Mouse (Mus musculus) heart, embryonic 16.5 days (tissue): ENCODE results near the gene Ints7. TPM values are rescaled to one million over a fixed set of nuclear protein-coding genes. Genes with fewer than 3 reads are reported as not detected.

Experiments
- ATAC-seq: fragments of 200-750 bp; cut with Nextera tagmentation; replicated peaks from 2 replicates; pipeline ENCODE4 v1.8.0; 2017; ENCODE audit warnings: moderate number of reproducible peaks; ENCODE audit not compliant: insufficient read depth, low FRiP score; ENCODE audit errors: extremely low read depth
- H3K27ac ChIP-seq: fragments of 300-500 bp; sonication (generic); 2 replicates; pipeline ENCODE4 v1.5.1; 2014; ENCODE audit warnings: mild to moderate bottlenecking, low read length, control low read depth, moderate library complexity
- H3K27me3 ChIP-seq: fragments of 300-500 bp; sonication (generic); 2 replicates; pipeline ENCODE4 v1.6.1; 2014; ENCODE audit warnings: low read length, mixed read lengths; ENCODE audit not compliant: control insufficient read depth, insufficient read depth
- H3K36me3 ChIP-seq: fragments of 300-500 bp; sonication (generic); 2 replicates; pipeline ENCODE4 v1.6.1; 2014; ENCODE audit not compliant: control insufficient read depth, insufficient read depth
- H3K4me1 ChIP-seq: fragments of 300-500 bp; sonication (generic); 2 replicates; pipeline ENCODE4 v1.6.1; 2014; ENCODE audit warnings: low read length, mixed read lengths; ENCODE audit not compliant: control insufficient read depth, insufficient read depth
- H3K4me2 ChIP-seq: fragments of 300-500 bp; sonication (generic); 2 replicates; pipeline ENCODE4 v1.6.1; 2014; ENCODE audit warnings: low read depth, mild to moderate bottlenecking, control low read depth, low read length
- H3K4me3 ChIP-seq: fragments of 300-500 bp; sonication (generic); 2 replicates; pipeline ENCODE4 v1.5.1; 2014; ENCODE audit warnings: mild to moderate bottlenecking, control low read depth, low read length
- H3K9ac ChIP-seq: fragments of 300-500 bp; sonication (generic); 2 replicates; pipeline ENCODE4 v1.6.1; 2014; ENCODE audit warnings: low read length, control low read depth
- H3K9me3 ChIP-seq: fragments of 300-500 bp; sonication (generic); replicated peaks from 2 replicates; pipeline ENCODE4 v1.6.1; 2016; ENCODE audit warnings: low read length; ENCODE audit not compliant: control insufficient read depth
- WGBS: fragments of 180-500 bp; shearing (Covaris S2); extraction: QIAGEN DNeasy Blood & Tissue Kit; methylation state at CpG from one replicate; pipeline ENCODE4 v1.1.7; 2014; 5-methylcytosine and 5-hydroxymethylcytosine counted together
- polyA plus RNA-seq: library from polyadenylated mRNA; unstranded; fragments of >200 nt; fragmentation: Nextera tagmentation; extraction: Ambion mirVana; gene quantifications from 2 replicates; pipeline ENCODE4 v1.2.1, GENCODE M21; 2015

The Ints7 gene
- polyA plus RNA-seq, 1 experiment from 2014 or later = 35.4 TPM

DNA sequence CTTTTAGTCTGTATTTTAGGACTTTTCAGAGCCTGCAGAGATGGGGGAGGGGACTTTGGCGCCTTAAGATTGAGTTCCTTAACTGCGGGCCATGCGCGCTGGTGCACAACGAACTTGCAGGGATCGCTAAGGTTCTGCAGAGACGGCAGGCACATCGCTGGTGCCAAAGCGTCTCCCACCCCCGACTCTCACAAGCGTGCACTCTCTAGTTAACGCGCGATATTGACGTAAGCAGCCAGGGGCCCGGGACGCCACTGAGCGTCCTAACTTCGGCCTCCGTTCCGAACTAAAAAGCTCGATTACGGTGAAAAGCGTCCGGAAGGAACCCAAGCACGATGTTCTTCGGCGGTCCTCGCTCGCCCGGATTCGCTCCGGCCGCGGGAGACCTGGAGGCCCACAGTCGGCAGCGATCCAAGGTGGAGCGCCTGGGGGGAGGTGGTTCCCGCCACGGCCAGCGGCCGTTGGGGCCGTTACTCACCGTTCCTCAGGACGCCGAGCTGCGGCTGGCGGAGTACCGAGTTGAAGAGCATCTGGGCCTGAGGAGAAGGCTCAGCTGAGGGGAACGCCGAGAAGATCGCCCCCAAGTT lies 472 bp upstream of the Ints7 start:
- Histone ChIP-seq H3K9ac (peak overlapping the region; percentile 88), H3K4me2 (peak overlapping the region; percentile 75), H3K36me3 (0 out of 2 replicates have a peak, but pooled peaks cover 2% of the 10 kb centered on the region), H3K27me3 (no peaks in the 10 kb centered on the region), H3K4me3 (peak overlapping the region; percentile 94), H3K9me3 (no peaks in the 10 kb centered on the region; the same call in 1 of the 2 replicates), H3K27ac (peak overlapping the region; percentile 92), H3K4me1 (peaks cover 25% of the 10 kb centered on the region)
- under 1% methylated on average over 52 of the region's 52 CpGs for WGBS
- peak; percentile 19 for ATAC-seq

DNA sequence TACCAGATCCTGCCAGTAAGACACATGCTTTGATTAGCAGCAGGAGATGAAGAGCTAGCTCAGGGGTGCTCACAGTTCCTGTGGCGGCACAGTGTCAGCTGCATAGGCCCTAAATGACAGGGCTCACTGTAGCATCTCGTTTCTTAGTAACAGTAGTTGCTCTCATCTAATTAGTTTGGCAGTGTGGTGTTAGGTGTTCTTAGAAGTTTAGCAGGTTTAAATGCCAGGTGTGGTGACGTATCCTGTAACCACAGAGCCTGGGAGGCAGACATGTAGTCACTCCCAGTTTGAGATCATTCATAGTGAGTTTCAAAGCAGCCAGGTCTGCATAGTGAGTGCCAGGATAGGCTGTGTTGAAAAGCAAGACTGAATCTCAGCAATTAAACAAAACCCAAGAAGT lies 4.1 kb downstream of the Ints7 start:
- H3K9ac ChIP-seq = no peak overlapping the region
- WGBS = 85% methylated on average over 3 of the region's 3 CpGs
- no peaks in the 10 kb centered on the region for H3K27me3 ChIP-seq
- H3K4me3 ChIP-seq = no peak overlapping the region
- no peak for ATAC-seq
- H3K9me3 ChIP-seq = peaks cover 2% of the 10 kb centered on the region; the same call in 1 of the 2 replicates
- H3K4me1 ChIP-seq = peaks cover 19% of the 10 kb centered on the region
- H3K27ac ChIP-seq = no peak overlapping the region
- H3K36me3 ChIP-seq = peaks cover 22% of the 10 kb centered on the region
- H3K4me2 ChIP-seq = no peak overlapping the region

DNA sequence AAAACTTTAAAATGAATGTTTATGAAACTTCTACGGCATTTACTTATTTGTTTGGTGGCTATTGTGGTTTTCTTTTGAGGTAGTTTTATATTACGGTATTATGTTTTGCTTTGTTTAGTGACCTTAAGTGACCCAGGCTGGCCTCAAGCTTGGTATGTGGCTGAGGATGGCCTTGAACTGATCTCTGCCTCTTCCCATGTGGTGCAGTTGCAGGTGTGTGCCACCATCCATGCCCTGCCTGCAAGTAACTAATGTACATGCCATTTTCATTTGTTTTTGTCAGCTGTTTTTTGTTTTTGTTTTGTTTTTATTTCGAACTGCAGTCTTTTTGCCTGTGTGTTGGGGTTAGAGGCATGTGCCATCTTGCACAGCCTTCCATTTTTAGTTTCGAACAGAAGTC lies 6.2 kb downstream of the Ints7 start:
- Histone ChIP-seq H3K9me3 (peaks cover 2% of the 10 kb centered on the region; the same call in 1 of the 2 replicates), H3K4me3 (no peak overlapping the region), H3K4me2 (no peak overlapping the region), H3K27ac (no peak overlapping the region), H3K4me1 (peaks cover 15% of the 10 kb centered on the region), H3K27me3 (no peaks in the 10 kb centered on the region), H3K36me3 (peaks cover 27% of the 10 kb centered on the region), H3K9ac (no peak overlapping the region)
- 92% methylated on average over 4 of the region's 4 CpGs for WGBS
- ATAC-seq = no peak

DNA sequence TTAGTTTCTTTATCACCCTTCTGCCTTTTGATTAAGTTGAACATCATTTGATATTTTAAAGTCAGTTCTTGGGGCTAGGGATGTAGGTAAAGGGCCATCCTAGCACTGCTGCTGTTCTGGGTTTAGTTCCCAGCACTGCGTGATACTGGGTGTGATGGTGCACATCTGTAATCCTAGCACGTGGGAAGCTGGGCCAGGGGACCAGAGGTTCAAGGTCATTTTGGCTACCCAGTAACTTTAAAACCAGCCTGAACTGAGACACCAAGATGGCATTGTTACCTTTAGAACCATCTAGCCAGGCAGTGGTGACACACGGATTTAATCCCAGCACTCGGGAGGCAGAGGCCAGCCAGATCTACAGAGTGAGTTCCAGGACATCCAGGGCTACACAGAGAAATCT lies 8.4 kb downstream of the Ints7 start:
- Histone ChIP-seq H3K27me3 (no peaks in the 10 kb centered on the region), H3K4me3 (no peak overlapping the region), H3K4me2 (no peak overlapping the region), H3K4me1 (no peaks in the 10 kb centered on the region), H3K9me3 (peaks cover 2% of the 10 kb centered on the region; the same call in 1 of the 2 replicates), H3K36me3 (peaks cover 47% of the 10 kb centered on the region), H3K9ac (no peak overlapping the region), H3K27ac (no peak overlapping the region)
- ATAC-seq = no peak; the same call in 1 of the 2 replicates
- 95% methylated on average over 4 of the region's 4 CpGs for WGBS

DNA sequence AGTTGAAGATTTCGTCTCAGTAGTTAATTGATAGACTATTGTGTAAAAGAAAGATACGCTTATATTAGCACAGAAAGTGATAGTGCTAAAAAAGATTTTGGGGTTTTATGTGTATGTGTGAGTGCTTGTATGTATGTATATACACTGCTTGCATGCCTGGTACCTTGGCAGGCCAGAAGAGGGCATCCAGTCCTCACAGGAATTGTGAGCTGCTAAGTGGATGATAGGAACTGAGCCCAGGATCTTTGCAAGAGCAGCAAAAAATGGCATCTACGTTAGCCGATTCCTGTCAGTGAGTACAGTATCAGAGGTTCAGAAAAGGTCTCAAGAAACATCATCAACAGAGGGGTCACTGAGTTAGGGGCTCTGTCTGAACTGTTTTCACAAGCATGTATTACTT lies 9.0 kb downstream of the Ints7 start:
- Histone ChIP-seq H3K36me3 (peaks cover 50% of the 10 kb centered on the region), H3K9ac (no peak overlapping the region), H3K27me3 (no peaks in the 10 kb centered on the region), H3K4me1 (no peaks in the 10 kb centered on the region), H3K9me3 (peaks cover 2% of the 10 kb centered on the region; the same call in 1 of the 2 replicates), H3K4me3 (no peak overlapping the region), H3K4me2 (no peak overlapping the region), H3K27ac (no peak overlapping the region)
- ATAC-seq = no peak
- WGBS = 86% methylated on average over 4 of the region's 4 CpGs

DNA sequence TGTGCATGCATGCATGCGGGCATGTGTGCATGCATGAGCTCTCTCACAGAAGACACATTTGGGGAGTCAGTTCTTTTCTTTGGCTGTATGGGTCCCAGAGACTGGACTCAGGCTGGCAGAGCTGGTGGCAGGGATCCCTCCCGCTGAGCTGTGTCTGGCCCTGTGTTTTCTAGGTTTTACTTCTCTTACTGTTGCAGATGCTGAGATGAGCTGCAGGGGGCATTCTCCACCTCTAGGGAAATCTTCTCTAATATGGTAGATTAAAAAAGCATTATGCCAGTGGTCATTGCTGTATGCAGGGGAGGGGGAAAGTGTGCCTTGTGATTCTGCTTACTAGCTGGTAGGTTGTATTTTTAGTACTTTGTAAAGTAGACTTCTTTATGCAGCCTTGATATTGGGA lies 10.3 kb downstream of the Ints7 start:
- no peak overlapping the region for H3K27ac ChIP-seq
- no peak for ATAC-seq
- 67% methylated on average over 2 of the region's 2 CpGs for WGBS
- no peak overlapping the region for H3K4me2 ChIP-seq
- H3K36me3 ChIP-seq = peaks cover 47% of the 10 kb centered on the region
- H3K9ac ChIP-seq = no peak overlapping the region
- H3K27me3 ChIP-seq = no peaks in the 10 kb centered on the region
- H3K9me3 ChIP-seq = no peaks in the 10 kb centered on the region
- no peaks in the 10 kb centered on the region for H3K4me1 ChIP-seq
- H3K4me3 ChIP-seq = no peak overlapping the region

DNA sequence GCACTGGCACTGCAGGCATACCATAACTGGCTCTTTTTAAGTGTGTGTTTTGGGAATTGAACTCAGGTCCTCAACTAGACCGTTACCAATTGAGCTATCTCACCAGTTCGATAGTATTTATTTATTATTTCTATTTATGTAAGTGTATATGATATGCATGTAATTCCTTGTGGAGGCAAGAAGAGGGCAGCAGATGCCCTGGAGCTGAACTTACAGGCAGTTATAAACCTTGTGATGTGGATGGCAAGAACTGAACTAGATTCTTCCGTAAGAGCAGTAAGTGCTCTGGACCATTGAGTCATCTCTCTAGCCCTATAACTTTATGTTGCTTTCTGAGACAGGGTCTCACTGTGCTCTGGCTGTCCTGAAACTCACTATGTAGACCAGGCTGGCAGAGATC lies 11.6 kb downstream of the Ints7 start:
- no peak overlapping the region for H3K9ac ChIP-seq
- no peak overlapping the region for H3K4me3 ChIP-seq
- 92% methylated on average over 3 of the region's 3 CpGs for WGBS
- H3K4me2 ChIP-seq = no peak overlapping the region
- no peak overlapping the region for H3K27ac ChIP-seq
- ATAC-seq = no peak
- H3K4me1 ChIP-seq = peaks cover 6% of the 10 kb centered on the region
- H3K9me3 ChIP-seq = no peaks in the 10 kb centered on the region
- H3K36me3 ChIP-seq = peaks cover 47% of the 10 kb centered on the region
- H3K27me3 ChIP-seq = no peaks in the 10 kb centered on the region

DNA sequence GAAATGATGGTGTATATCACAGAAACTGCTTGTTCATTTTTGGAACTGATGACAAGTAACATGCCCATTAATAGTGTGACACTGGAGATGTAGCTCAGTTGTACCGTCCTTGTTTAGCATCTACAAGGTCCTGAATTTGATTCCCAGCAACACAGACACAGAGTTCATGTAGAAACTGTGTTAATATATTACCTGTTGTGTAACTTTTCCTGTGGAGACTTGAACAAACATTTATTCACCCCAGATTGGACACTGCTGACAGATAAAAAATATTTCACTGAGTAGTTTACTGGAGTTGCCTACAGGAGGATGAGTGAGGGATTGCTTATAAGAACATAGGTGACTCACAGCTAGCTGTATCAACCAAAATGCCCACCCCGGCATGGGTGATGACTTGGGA lies 13.3 kb downstream of the Ints7 start:
- no peak overlapping the region for H3K9ac ChIP-seq
- WGBS = 85% methylated on average over 2 of the region's 2 CpGs
- peaks cover 38% of the 10 kb centered on the region for H3K36me3 ChIP-seq
- no peak overlapping the region for H3K4me3 ChIP-seq
- H3K27me3 ChIP-seq = no peaks in the 10 kb centered on the region
- peaks cover 14% of the 10 kb centered on the region for H3K4me1 ChIP-seq
- no peak overlapping the region for H3K27ac ChIP-seq
- H3K9me3 ChIP-seq = no peaks in the 10 kb centered on the region
- ATAC-seq = no peak
- no peak overlapping the region for H3K4me2 ChIP-seq

DNA sequence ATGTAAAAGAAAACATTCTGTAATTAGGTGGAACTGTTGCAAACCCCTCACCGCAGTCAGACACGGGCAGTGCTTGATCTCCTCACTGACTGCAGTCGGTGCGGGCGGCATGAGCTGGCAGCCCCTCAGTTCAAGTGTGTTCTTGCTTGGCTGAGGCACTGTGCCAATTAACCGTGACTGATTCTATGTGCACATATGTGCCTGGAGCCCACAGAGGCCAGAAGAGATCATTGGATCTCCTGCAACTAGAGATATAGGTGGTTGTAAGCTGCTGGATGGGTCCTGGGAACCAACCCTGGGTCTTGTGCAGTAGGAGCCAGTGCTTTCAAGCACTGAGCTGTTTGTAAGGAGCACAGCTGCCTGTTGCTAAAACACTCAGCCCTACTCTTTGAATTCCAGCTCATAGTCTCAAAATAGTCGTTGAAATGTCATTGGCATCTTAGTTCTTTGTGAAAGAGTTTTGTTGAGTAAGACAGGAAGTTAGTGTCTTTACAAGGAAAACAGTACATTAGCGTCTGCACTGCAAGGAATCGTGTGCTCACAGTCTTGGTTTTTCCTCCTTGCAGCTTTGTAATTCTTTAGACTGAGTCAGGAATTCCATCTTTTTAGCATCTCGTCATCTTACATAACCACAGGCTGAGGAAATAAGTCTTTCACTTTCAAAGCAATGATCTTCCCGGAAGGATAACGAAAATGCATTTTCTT lies 16.7 kb downstream of the Ints7 start:
- ATAC-seq = peak; percentile 37; the same call in 1 of the 2 replicates
- H3K4me2 ChIP-seq = peak overlapping the region; percentile 28
- peaks cover 14% of the 10 kb centered on the region for H3K4me1 ChIP-seq
- H3K4me3 ChIP-seq = no peak overlapping the region; the same call in 1 of the 2 replicates
- peak overlapping the region; percentile 65 for H3K27ac ChIP-seq
- 62% methylated on average over 12 of the region's 12 CpGs for WGBS
- peak overlapping the region; percentile 38; the same call in 1 of the 2 replicates for H3K9ac ChIP-seq
- no peaks in the 10 kb centered on the region for H3K9me3 ChIP-seq
- peaks cover 38% of the 10 kb centered on the region for H3K36me3 ChIP-seq
- no peaks in the 10 kb centered on the region for H3K27me3 ChIP-seq
